Mouse (Mus musculus): Measurements from ENCODE around the gene Fthl17e. TPM values are rescaled to one million over a fixed set of nuclear protein-coding genes. Genes with fewer than 3 reads are reported as not detected.
"Not testable (repeated sequence)": the region's sequence is repeated elsewhere in the genome, so short reads cannot be mapped to it uniquely, and the experiment has no call there.

Fthl17e gene
- polyA plus RNA-seq, 1 experiment from 2014 or later = not detected

DNA sequence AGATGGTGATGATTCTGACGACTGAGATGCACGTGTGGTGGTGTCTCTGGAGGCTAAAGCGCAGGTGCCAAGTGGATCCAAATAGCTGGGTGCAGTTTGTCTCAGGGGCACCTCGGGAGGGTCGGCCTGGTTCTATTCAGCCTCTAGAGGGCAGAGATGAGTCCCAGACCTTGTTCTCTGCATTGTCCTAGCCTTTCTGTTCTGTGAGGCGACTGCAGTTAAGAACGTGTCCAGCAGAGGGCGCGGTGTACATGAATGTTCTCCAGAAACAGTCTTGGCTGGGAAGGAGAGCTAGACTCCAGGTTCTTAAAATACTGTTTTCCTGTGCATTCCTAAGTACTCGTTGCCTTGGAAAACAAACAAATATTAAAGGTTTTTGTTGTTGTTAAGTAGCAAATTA, 44.4 kb downstream of the Fthl17e start:
- H3K36me3 ChIP-seq (replicated peaks; ENCODE audit: insufficient read depth, low read length); ATAC-seq; H3K27ac ChIP-seq (ENCODE audit: low read depth); H3K27me3 ChIP-seq (ENCODE audit: insufficient read depth, low read length); DNase-seq; H3K9me3 ChIP-seq (ENCODE audit: low read length); H3K4me2 ChIP-seq (ENCODE audit: low read depth, low read length); H3K4me3 ChIP-seq (ENCODE audit: low read depth, low read length); H3K4me1 ChIP-seq (ENCODE audit: insufficient read depth); H3K9ac ChIP-seq (replicated peaks): not testable (repeated sequence)
- 14% methylated on average over 7 of the region's 10 CpGs for WGBS (ENCODE audit: insufficient replicate concordance)
- TF ChIP-seq CTCF (IDR thresholded peaks at IDR 0.05; ENCODE audit: low read depth) = peak; percentile 54

Other genes starting within 250 kb of the Fthl17e start
- not detected in 2 replicates for gene Ssxb5, start 229.8 kb upstream of the Fthl17e start, polyA plus RNA-seq (2015; fragmentation: Nextera tagmentation; extraction: Ambion mirVana)
- not detected in 2 replicates for gene Gm6592, start 189.5 kb upstream of the Fthl17e start, polyA plus RNA-seq (2015; fragmentation: Nextera tagmentation; extraction: Ambion mirVana)
- not detected in 2 replicates for gene Gm5751, start 159.2 kb upstream of the Fthl17e start, polyA plus RNA-seq (2015; fragmentation: Nextera tagmentation; extraction: Ambion mirVana)
- gene B630019K06Rik, start 141.1 kb upstream of the Fthl17e start, polyA plus RNA-seq (2015; fragmentation: Nextera tagmentation; extraction: Ambion mirVana) = 0.18 and 0.39 TPM in 2 replicates
- gene Fthl17b, start 70.5 kb upstream of the Fthl17e start, polyA plus RNA-seq (2015; fragmentation: Nextera tagmentation; extraction: Ambion mirVana) = not detected in 2 replicates
- not detected in 2 replicates for gene Fthl17c, start 56.9 kb upstream of the Fthl17e start, polyA plus RNA-seq (2015; fragmentation: Nextera tagmentation; extraction: Ambion mirVana)
- not detected in 2 replicates for gene Fthl17d, start 46.7 kb upstream of the Fthl17e start, polyA plus RNA-seq (2015; fragmentation: Nextera tagmentation; extraction: Ambion mirVana)
- not detected in 2 replicates for gene Fthl17f, start 29.5 kb downstream of the Fthl17e start, polyA plus RNA-seq (2015; fragmentation: Nextera tagmentation; extraction: Ambion mirVana)
- not detected in 2 replicates for gene 4930402K13Rik, start 71.1 kb downstream of the Fthl17e start, polyA plus RNA-seq (2015; fragmentation: Nextera tagmentation; extraction: Ambion mirVana)
- gene Lancl3, start 166.4 kb downstream of the Fthl17e start, polyA plus RNA-seq (2015; fragmentation: Nextera tagmentation; extraction: Ambion mirVana) = 0.09 and 0.13 TPM in 2 replicates
- 1.4 and 1.9 TPM in 2 replicates for gene Gm14862, start 223.4 kb downstream of the Fthl17e start, polyA plus RNA-seq (2015; fragmentation: Nextera tagmentation; extraction: Ambion mirVana)
- gene Xk, start 239.3 kb downstream of the Fthl17e start, polyA plus RNA-seq (2015; fragmentation: Nextera tagmentation; extraction: Ambion mirVana) = 4.8 and 5.9 TPM in 2 replicates

Data from liver, postnatal 0 days (tissue).